Mouse (Mus musculus): Measurements from ENCODE around the gene BC029722. TPM values are rescaled to one million over a fixed set of nuclear protein-coding genes. Genes with fewer than 3 reads are reported as not detected.
A peak's percentile ranks its signal among the peaks of the same experiment; 100 is the strongest.
"Not testable (repeated sequence)": the region's sequence is repeated elsewhere in the genome, so short reads cannot be mapped to it uniquely, and the experiment has no call there.

The BC029722 gene
- polyA plus RNA-seq, 1 experiment from 2014 or later: 13.4 TPM

GRCm38 (mm10) chr2:155834732-155835131 is 15.5 kb upstream of the BC029722 start, which contains the start of gene Fam83c:
Gene Fam83c, minus strand, starts transcription at chr2:155834854.
- Histone ChIP-seq H3K27me3 (0 out of 2 replicates have a peak, but pooled peaks cover 3% of the 10 kb centered on the region), H3K9ac (0 out of 2 replicates have a peak within 1 kb of the TSS, but pooled peaks have one; percentile 7), H3K9me3 (no peaks in the 10 kb centered on the region), H3K36me3 (replicated peaks) (no peaks in the 10 kb centered on the region), H3K4me2 (no peak within 1 kb of the TSS), H3K4me3 (replicated peaks) (no peak within 1 kb of the TSS), H3K4me1 (no peaks in the 10 kb centered on the region), H3K27ac (no peak within 1 kb of the TSS)
- WGBS: 70% methylated on average over 9 of the region's 9 CpGs
- no peak for ATAC-seq (ENCODE audit: low FRiP score)

GRCm38 (mm10) chr2:155832087-155832486 is 12.9 kb upstream of the BC029722 start:
- H3K4me3 ChIP-seq (replicated peaks); H3K27me3 ChIP-seq; H3K27ac ChIP-seq; H3K4me1 ChIP-seq; H3K9me3 ChIP-seq; H3K9ac ChIP-seq; ATAC-seq (ENCODE audit: low FRiP score); H3K36me3 ChIP-seq (replicated peaks); H3K4me2 ChIP-seq: not testable (repeated sequence)
- WGBS: 81% methylated on average over 1 of the region's 1 CpGs

- H3K4me3 ChIP-seq (replicated peaks): no peak overlapping the region
- no peak overlapping the region for H3K4me2 ChIP-seq
- H3K27me3 ChIP-seq: 0 out of 2 replicates have a peak, but pooled peaks cover 3% of the 10 kb centered on the region
- WGBS: 67% methylated on average over 9 of the region's 9 CpGs
- H3K9me3 ChIP-seq: no peaks in the 10 kb centered on the region
- H3K4me1 ChIP-seq: peaks cover 10% of the 10 kb centered on the region
- H3K27ac ChIP-seq: no peak overlapping the region
- no peak for ATAC-seq (ENCODE audit: low FRiP score)
- no peaks in the 10 kb centered on the region for H3K36me3 ChIP-seq (replicated peaks)
- no peak overlapping the region for H3K9ac ChIP-seq
Measured at GRCm38 (mm10) chr2:155831302-155831701, 12.1 kb upstream of the BC029722 start.

- Histone ChIP-seq H3K4me3 (replicated peaks) (no peak overlapping the region), H3K9me3 (no peaks in the 10 kb centered on the region), H3K9ac (no peak overlapping the region), H3K27me3 (0 out of 2 replicates have a peak, but pooled peaks cover 3% of the 10 kb centered on the region), H3K4me2 (no peak overlapping the region), H3K27ac (no peak overlapping the region), H3K36me3 (replicated peaks) (no peaks in the 10 kb centered on the region), H3K4me1 (peaks cover 12% of the 10 kb centered on the region)
- whole genome bisulfite sequencing: 94% methylated on average over 8 of the region's 8 CpGs
- ATAC-seq (ENCODE audit: low FRiP score): no peak
Measured at GRCm38 (mm10) chr2:155830841-155831240, 11.6 kb upstream of the BC029722 start.

GRCm38 (mm10) chr2:155826630-155827424 is 7.6 kb upstream of the BC029722 start, which contains the start of gene Eif6:
Gene Eif6, minus strand, starts transcription at chr2:155826925.
- peak within 1 kb of the TSS; percentile 94 for H3K4me2 ChIP-seq
- H3K9me3 ChIP-seq: no peaks in the 10 kb centered on the region
- H3K27ac ChIP-seq: peak within 1 kb of the TSS; percentile 68
- H3K4me3 ChIP-seq (replicated peaks): peak within 1 kb of the TSS; percentile 97
- no peaks in the 10 kb centered on the region for H3K27me3 ChIP-seq
- peaks cover 23% of the 10 kb centered on the region for H3K36me3 ChIP-seq (replicated peaks)
- ATAC-seq (ENCODE audit: low FRiP score): peak; percentile 94
- H3K9ac ChIP-seq: peak within 1 kb of the TSS; percentile 78
- 4% methylated on average over 27 of the region's 27 CpGs for WGBS
- peaks cover 19% of the 10 kb centered on the region for H3K4me1 ChIP-seq

- H3K36me3 ChIP-seq (replicated peaks): peaks cover 29% of the 10 kb centered on the region
- H3K27me3 ChIP-seq: no peaks in the 10 kb centered on the region
- no peaks in the 10 kb centered on the region for H3K9me3 ChIP-seq
- peak overlapping the region; percentile 97 for H3K4me3 ChIP-seq (replicated peaks)
- H3K4me1 ChIP-seq: peaks cover 19% of the 10 kb centered on the region
- ATAC-seq (ENCODE audit: low FRiP score): peak; percentile 5
- H3K9ac ChIP-seq: peak overlapping the region; percentile 78
- H3K27ac ChIP-seq: peak overlapping the region; percentile 68
- peak overlapping the region; percentile 94 for H3K4me2 ChIP-seq
- 3% methylated on average over 52 of the region's 52 CpGs for WGBS
Measured at GRCm38 (mm10) chr2:155825904-155826629, 6.8 kb upstream of the BC029722 start.

GRCm38 (mm10) chr2:155823722-155824121 is 4.5 kb upstream of the BC029722 start:
- Histone ChIP-seq H3K4me3 (replicated peaks) (no peak overlapping the region), H3K9ac (no peak overlapping the region), H3K9me3 (no peaks in the 10 kb centered on the region), H3K36me3 (replicated peaks) (peaks cover 44% of the 10 kb centered on the region), H3K4me2 (no peak overlapping the region), H3K4me1 (peaks cover 31% of the 10 kb centered on the region), H3K27ac (no peak overlapping the region), H3K27me3 (no peaks in the 10 kb centered on the region)
- WGBS: 96% methylated on average over 8 of the region's 8 CpGs
- no peak for ATAC-seq (ENCODE audit: low FRiP score)

- 91% methylated on average over 5 of the region's 5 CpGs for WGBS
- H3K9me3 ChIP-seq: no peaks in the 10 kb centered on the region
- H3K36me3 ChIP-seq (replicated peaks): peaks cover 44% of the 10 kb centered on the region
- no peak overlapping the region for H3K27ac ChIP-seq
- no peak overlapping the region for H3K4me2 ChIP-seq
- no peak overlapping the region for H3K9ac ChIP-seq
- H3K27me3 ChIP-seq: no peaks in the 10 kb centered on the region
- ATAC-seq (ENCODE audit: low FRiP score): no peak
- no peak overlapping the region for H3K4me3 ChIP-seq (replicated peaks)
- H3K4me1 ChIP-seq: peaks cover 29% of the 10 kb centered on the region
Measured at GRCm38 (mm10) chr2:155820779-155821178, 1.6 kb upstream of the BC029722 start.

GRCm38 (mm10) chr2:155819449-155820251 is 424 bp upstream of the BC029722 start:
- Histone ChIP-seq H3K4me3 (replicated peaks) (peak overlapping the region; percentile 56), H3K27ac (peak overlapping the region; percentile 51), H3K4me1 (peaks cover 22% of the 10 kb centered on the region), H3K9ac (peak overlapping the region; percentile 74), H3K36me3 (replicated peaks) (peaks cover 44% of the 10 kb centered on the region), H3K27me3 (no peaks in the 10 kb centered on the region), H3K4me2 (peak overlapping the region; percentile 82), H3K9me3 (no peaks in the 10 kb centered on the region)
- WGBS: 66% methylated on average over 6 of the region's 6 CpGs
- ATAC-seq (ENCODE audit: low FRiP score): peak; percentile 34; the same call in 1 of the 2 replicates

- ATAC-seq (ENCODE audit: low FRiP score): peak; percentile 94
Measured at GRCm38 (mm10) chr2:155818596-155819391, 432 bp downstream of the BC029722 start.

More at GRCm38 (mm10) chr2:155818596-155819391, 432 bp downstream of the BC029722 start:
- Histone ChIP-seq H3K4me3 (replicated peaks) (peak overlapping the region; percentile 56), H3K4me1 (peaks cover 22% of the 10 kb centered on the region), H3K4me2 (peak overlapping the region; percentile 82), H3K9ac (peak overlapping the region; percentile 74), H3K36me3 (replicated peaks) (peaks cover 40% of the 10 kb centered on the region), H3K27me3 (no peaks in the 10 kb centered on the region), H3K9me3 (no peaks in the 10 kb centered on the region), H3K27ac (peak overlapping the region; percentile 51)
- 2% methylated on average over 37 of the region's 37 CpGs for WGBS

Measured in forebrain, embryonic 12.5 days (tissue).